Comparison of ENCODE assay signal across 15 mouse cellular contexts in genomic region chr11:30190959-30191358, GRCm38 (mm10).
"Had no signal": no experiment of that assay in that cellular context is flagged by ENCODE, and none has a peak within 500 bp of the region (broad histone marks: within the 10 kb centered on the region; RNA-seq: fewer than 3 reads in every experiment).

No protein-coding gene starts in this region.

- H3K36me3 ChIP-seq: midbrain, embryonic 10.5 days; neural tube, embryonic 12.5 days had no signal

- H3K9me3 ChIP-seq: limb, embryonic 10.5 days; midbrain, embryonic 10.5 days; neural tube, embryonic 12.5 days had no signal

- DNase-seq: kidney, adult 2 months; kidney, postnatal 14 days; lung, adult 18-20 months; lung, postnatal 36 days; midbrain, embryonic 14.5 days; retina, postnatal 1 day; thymus, adult 18-20 months; thymus, postnatal 14 days had no signal

- H3K4me2 ChIP-seq: hindbrain, embryonic 14.5 days; neural tube, embryonic 12.5 days had no signal

- H3K27ac ChIP-seq: hindbrain, embryonic 14.5 days; left cerebral cortex, adult 2 months; limb, embryonic 10.5 days; liver, embryonic 14.5 days; midbrain, embryonic 10.5 days; neural tube, embryonic 12.5 days had no signal

- H3K4me1 ChIP-seq: neural tube, embryonic 12.5 days had no signal

- H3K4me3 ChIP-seq: left cerebral cortex, adult 2 months; limb, embryonic 10.5 days; midbrain, embryonic 10.5 days; myocyte; neural tube, embryonic 12.5 days had no signal

- H3K27me3 ChIP-seq: neural tube, embryonic 12.5 days had no signal

- H3K9ac ChIP-seq: hindbrain, embryonic 14.5 days; liver, embryonic 14.5 days; neural tube, embryonic 12.5 days had no signal
